Mouse (Mus musculus) kidney, postnatal 4 days (tissue): ENCODE measurements around the gene Rnf220.

ENCODE experiments used
- DNase-seq, 2 experiments: peaks; one replicate each; pipeline ENCODE4 v3.0.0; 2021; ENCODE audit warnings: mixed read lengths in 2 of 2

Rnf220 gene

DNA sequence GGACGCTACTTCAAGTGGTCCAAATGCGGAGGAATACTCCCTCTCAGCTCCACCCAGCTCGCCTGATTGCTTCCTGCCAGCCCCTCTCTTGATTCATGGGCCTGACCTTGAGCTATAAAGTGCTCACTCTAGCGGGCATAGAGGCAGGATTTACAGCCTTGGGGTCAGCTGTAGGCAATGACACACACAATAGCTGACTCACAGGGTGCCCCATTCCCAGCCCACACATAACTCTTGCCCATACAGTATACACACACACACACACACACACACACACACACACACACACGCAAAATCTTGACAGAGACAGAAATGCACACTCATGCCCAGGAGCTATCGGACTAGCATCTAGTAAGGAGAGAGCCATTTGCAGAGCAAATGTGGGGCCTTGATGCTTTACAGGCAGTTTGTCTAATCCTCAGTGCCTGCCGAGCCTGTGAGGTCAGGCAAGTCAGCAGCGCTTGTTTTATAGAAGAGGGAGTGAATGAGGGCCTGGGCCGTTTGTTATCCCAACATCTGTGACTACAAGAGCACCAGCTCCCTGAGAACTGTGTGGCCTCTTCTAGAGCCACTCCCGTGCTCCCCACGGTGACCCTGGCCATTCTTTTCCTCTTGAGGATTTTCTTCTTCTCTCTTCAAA is 165.9 kb downstream of the Rnf220 start:
- DNase-seq = peak; percentile 22 to 37

DNA sequence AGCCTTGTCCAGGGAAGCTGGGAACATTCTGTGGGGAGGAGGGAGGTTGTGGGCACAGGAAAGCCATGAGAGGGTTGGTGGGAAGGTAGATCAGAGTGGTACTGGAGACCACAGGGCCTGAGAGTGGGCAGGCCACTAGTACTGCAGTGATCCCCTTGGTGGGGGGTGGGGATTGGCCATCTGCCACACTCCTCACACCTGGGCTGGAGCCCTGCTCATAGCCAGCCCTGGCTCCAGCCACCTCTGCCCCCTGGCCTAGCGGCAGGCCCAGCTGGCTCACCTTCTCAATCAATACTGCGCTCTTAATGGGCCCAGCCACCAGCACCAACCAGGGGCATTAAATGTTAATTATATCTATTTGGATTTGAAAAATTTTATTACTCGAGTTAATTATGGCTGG is 166.7 kb downstream of the Rnf220 start:
- DNase-seq = no peak

DNA sequence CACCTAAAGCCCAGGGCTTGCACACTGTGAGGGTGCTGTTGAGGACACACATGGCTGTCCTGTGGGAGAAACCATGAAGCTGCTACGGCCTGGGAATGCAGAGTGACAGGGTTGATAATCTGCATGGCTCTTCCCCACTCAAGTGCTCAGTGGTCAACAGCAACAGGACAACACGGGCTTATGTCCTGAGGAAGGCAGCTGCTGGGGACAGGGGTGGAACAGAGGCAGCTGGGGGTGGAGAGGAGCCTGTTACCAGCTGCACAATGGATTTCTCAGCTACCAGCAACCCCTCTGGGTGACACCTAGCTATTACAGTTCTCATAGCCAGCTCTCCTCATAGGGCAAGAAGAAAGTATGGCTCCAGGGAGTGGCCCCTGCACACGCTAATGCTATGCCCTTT is 169.9 kb downstream of the Rnf220 start:
- no peak for DNase-seq

DNA sequence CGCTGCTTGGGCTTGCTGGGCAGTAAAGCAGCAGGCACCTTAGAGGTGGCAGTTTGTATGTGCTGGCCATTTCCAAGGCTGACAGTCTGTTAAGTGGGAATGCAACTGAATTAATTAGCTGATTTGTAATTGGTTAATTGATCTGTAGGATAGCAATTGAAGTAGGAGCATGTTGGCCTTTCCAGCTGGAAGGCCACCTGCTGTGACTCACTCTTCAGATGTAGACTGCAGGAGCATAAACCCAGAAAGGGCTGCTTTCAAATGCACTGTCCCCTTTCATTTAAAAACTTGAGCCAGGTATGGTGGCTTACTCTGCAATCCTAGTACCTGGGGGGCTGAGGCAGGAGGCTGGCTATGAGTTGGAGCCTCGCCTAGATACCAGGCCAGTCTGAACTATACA is 171.8 kb downstream of the Rnf220 start:
- DNase-seq = no peak

DNA sequence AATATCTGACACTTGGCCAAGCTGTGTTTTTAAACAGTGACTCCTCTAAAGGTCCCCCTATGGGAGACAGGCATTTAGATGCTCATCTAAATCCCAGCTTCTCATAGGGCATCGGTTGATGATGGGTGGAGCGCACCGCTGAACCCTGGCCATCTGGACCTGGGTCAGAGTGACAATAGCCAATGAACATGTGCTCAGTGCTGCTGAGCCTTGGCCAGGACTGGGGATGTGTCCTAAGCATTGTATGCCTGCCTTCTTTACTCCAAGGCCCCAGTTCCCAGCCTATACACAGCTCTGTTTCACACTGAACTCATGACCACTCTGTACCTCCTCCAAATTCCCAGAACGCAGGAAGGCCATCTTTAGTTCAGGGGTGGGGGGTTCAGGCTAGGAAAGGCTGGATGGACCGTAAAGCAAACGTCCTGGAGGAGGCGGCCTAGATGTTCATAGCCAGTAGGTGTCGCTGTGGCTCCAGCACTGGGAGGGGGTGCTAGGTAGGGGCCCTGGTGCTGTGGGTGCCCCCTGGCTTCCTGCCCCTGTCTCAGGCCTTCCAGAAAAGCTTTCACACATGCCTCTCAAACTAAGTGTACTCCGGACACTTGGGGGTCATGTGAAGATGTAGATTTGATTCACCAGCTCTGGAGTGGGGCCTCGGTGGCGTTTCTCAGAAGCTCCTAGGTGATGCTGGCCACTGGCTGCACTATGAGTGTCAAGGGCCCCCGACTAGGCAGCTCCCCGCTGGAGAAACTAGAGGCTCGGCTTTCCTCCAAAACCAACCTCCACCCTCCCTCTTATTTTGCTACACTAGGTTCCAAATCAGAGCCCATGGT is 173.1 kb downstream of the Rnf220 start:
- peak; percentile 80 to 81 for DNase-seq

DNA sequence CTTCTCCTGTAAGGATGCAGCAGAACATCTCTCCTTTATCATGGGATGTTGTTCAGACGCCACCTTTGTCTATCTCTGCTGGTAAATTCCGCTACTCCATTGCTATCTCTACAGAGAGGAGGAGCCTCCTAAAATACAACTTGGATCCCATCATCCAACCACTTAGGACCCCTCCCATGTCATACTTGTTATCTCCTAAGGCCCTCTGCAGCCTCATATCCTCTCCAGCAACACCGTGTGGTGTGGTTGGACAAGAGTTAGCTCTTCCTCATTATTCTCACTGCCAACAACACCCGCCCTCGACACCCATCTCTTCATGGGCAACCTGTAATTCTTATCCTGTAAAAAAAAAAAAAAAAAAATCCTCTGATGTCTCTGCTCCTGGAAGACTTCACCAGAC is 175.8 kb downstream of the Rnf220 start:
- DNase-seq = no peak

DNA sequence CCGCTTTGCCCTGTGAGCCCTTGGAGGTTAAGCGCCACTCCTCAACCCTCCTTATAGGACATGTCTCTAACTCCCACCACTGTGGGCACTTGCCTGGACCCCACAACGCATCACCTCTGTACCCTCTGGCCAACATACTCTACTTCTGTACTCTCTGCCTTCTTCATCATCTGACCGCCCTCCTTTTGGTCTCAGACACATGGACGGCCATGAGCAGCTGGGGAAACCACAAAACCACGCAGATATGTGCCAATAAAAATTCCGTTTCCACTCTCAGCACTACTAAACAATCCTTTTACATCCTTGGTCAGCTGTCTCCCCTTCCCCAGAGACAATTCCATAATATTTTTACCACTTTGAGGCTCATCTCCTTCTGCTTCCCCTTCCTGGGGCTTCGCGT is 178.3 kb downstream of the Rnf220 start:
- no peak for DNase-seq

DNA sequence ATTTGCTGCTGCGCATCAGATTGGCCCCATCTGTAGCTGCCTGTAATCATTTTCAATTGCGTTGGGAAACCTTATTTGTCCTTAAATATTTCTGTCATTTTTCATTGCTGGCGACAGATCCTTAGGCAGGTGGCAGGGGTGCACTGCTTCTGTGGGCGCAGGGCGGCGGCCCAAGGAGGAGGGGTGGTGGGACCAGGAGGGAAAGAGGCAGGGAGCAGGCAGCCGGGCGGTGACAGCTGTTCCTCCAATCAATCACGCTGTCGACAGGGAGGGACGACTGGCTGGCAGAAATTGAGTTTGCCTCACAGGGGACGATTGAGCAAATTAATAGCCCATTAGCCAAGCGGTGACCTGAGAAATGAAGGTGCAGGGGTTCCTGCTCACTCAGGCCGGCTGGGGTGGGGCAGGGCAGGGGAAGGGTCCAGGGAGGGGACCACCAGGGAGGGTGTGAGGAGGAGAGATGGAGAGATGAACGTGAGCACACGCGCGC is 179.1 kb downstream of the Rnf220 start:
- DNase-seq = peak in 1 of 2 experiments; percentile 34

DNA sequence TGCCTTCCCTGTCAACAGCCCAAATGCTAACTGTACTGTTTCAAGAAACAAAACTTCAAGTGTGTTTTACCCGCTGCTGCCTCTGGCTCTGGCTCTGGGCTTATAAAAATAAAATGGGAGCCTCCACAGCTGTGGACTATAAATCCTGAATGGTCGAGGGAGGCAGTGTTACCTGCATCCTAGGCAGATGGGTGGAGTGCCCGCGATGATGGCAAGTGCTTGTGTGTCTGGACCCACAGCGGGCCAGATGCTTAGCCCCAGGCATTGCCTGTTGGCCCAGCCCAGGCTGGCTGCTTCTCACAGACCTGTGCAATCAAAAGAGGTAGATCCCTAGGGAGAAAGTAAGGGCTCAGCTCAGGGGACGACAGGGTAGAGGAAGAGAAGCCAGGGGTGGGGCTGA is 180.1 kb downstream of the Rnf220 start:
- DNase-seq = no peak

DNA sequence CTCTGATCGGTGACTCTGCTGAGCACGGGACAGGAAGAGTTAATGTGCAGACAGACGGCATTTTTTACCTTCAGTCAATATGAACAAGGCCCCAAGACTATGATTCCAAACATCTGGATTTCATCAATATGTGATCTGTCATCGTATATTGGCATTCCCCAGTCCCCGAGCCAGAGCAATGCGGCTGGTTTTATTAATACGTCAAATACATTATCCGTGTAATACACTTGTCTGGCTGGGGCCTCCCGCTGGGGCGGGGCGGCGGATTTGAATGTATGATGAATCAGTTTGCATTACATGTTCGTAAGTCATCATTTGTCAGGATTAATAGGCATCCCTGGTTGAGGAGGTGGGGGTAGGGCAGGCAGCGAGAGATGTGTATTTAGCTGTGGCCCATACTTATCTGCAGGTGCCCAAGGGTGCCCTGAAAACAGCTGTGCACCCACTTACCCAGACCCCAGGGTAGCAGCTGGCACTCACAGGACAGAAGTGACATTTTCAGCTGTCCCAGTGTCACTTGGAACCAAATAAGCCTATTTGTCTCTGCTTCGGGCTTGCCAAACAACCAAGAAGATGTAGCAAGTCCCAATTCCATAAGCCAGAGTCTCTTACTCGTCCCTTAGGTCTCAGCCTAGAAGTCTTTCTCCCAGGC is 181.9 kb downstream of the Rnf220 start:
- no peak for DNase-seq

DNA sequence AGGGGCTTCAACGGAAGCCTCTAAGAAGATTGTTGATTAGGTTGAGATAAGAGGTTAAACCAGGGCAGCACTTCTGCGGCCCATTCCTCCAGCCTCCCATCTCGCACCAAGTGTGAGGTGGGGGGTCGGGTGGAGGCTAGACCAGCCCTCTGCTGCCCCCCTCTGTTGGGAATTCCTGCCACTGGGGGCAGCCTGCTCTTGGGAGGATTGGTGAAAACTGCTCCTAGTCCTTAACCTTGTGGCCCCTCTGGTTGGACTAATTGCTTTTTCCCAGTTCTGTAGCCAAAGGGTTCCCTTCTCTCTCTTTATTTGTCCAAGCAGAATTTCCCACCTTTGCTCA is 183.8 kb downstream of the Rnf220 start:
- DNase-seq = peak; percentile 60 to 72

DNA sequence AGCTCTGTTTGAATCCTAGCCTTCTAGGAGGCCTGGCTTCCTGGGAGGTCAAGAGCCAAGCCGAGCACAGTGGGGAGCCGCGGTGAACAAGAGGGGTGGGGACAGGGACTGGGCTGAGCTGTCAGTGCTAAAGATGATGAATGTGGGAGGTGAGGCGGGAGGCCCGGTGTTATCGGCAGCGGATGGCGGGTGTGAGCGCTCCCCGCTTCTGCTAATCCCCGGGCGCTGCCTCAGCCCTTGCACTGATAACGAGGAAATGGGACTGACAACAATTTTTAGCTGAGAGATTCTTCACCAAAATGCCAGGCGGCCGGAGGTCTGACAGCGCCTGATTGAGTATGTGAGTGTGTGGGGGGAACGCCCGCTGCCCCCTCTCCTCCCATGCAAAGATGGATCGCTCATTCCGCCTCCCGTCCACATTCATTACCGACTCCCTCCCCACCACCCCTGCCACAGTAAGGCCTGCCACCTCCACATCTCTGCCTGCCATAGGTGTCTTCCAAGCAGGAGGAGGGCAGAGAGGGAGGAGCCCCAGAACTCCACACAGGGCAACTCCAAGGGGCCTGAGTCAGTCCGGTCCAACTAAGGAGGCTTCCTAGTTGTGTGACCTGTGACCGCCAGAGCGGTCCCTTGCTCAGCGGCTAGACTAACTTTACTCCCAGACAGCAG is 184.3 kb downstream of the Rnf220 start:
- DNase-seq = no peak

DNA sequence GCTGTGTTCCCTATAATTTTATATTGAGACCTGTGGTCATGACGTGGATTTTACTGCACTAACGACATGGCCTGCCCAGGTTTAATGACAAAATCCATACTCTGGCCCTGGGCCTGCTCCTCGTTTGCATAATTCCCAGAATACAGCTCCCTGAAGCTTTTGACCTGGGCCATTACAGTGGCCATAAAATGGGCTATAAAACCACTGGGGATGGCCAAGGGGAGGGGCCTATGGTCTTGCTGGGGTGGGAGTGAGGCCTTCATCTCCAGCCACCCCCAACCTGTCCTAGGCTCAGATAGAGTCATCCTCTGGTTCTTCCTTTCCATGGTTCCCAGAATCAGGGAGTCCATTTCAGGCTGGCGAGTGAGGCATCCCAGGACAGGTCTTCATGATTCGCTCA is 185.0 kb downstream of the Rnf220 start:
- no peak for DNase-seq

DNA sequence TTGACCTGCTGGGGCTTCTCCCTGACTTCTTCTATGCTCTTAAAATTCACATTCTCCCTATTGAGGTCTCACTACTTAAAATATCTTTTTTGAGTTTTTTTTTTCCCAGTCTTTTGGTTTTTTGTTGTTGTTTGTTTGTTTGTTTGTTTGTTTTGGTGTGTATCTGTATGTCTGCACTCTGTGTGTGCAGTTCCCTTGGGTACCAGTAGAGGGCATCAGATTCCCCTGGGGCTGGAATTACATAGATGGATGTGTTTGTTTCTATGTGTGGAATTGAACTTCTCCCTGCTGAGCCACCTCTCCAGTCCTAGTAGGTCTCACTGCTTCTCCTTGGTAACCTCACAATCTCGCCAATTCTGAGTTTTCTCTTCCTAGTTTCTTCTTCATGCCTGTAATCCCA is 187.4 kb downstream of the Rnf220 start:
- DNase-seq = no peak

DNA sequence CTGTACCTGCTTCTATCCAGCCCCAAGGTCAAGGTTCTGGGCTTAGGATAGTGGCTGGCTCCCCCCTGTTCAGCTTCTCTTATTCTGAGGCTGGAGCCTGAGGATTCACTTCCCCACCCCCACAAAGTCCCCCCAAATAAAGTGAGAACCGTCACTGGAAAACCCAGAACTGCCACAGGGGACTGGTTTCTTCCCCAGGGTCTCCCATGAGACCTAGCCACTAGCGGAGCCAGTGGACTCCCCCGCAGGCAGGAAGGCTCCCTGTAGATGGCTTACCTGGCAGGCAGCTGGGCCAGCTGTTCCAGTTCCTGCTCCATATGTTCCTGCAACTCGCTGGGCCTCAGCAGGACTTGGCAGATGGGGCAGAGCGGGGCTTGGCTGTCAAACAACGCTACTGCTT is 189.6 kb downstream of the Rnf220 start:
- DNase-seq = no peak

DNA sequence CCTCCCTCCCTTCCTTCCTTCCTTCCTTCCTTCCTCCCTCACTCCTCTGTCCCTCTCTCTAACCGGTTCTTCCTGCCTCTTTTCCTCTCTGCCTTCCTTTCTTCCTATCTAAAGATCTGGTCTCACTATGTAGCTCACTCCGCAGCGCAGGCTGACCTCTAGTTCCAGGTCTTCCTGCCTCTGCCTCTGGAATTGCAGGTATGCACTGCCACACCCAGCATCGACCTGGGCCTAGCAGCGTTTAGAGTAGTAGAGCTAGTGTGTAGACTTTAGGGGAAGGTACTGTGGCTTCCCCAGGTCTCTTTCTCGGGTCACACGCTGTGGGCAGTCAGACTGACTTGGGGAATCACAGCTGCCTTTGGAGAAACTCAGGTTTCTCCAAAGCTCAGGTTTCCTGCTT is 191.4 kb downstream of the Rnf220 start:
- no peak for DNase-seq

DNA sequence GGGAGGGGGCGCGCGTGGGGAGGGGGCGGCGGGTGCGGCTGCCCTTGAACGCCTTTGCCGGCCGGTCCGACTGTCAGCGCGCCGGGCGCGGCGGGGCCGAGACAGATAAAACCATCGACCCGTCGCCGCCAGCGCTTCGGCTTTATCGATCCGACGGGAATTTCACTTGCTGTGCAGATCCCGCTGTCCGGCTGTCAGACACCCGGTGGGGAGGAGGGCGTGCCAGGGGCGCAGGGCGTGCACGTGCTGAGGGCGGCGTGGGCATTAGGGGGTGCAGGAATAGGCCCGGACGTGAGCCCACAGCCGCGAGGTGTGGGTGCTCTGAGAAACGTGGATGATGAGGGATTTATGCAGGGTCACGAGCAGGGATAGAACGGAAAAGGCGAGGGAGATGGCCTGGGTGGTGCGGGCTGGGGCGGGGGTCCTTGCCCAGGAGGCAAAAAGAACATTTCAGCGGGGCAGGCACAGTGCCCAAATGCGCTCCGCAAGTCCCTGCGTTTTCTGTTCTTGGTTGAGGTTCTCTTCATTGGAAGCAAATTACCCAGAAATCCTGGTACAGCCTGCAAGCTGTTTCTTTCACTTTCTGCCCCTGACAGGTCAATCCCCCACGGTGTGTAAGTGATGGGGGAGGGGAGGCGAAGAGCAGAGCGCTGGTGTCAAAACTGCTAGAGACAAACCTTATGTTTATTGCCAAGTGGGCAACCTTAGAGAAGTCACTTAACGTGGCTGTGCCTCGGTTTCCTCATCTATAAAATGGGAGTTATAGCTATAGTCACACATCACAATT is 192.4 kb downstream of the Rnf220 start:
- DNase-seq = no peak

DNA sequence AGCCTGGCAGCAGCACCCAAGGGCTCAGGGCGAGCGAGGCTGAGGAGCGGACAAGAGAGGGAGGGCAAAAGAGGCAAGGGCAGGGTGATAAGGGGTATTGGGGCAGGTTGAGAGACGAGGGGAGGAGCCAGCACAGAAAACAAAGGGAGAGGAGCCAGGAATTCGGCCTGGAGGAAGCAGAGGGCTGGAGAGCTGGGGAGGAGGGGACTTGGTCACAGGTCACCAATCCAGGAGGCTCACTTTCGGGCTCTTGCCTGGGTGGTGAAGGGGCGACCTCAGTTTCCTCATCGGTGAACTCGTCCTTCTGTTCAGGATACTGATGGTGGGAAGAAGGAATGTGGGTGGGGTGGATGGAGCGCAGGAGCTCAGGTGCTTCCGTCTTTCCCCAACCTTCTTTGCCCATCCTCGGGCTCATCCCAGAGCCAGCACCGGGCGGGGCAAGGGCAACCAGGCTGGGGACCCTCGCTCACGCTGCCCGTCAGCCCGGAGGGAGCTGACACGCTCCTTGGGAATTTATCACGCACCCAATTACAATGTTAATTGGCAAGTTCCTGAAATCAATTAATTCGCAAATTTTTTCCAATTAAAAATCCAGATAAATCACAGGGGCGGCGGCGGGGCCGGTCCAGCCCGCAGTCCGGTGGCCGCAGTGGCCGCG is 193.1 kb downstream of the Rnf220 start:
- DNase-seq = no peak

DNA sequence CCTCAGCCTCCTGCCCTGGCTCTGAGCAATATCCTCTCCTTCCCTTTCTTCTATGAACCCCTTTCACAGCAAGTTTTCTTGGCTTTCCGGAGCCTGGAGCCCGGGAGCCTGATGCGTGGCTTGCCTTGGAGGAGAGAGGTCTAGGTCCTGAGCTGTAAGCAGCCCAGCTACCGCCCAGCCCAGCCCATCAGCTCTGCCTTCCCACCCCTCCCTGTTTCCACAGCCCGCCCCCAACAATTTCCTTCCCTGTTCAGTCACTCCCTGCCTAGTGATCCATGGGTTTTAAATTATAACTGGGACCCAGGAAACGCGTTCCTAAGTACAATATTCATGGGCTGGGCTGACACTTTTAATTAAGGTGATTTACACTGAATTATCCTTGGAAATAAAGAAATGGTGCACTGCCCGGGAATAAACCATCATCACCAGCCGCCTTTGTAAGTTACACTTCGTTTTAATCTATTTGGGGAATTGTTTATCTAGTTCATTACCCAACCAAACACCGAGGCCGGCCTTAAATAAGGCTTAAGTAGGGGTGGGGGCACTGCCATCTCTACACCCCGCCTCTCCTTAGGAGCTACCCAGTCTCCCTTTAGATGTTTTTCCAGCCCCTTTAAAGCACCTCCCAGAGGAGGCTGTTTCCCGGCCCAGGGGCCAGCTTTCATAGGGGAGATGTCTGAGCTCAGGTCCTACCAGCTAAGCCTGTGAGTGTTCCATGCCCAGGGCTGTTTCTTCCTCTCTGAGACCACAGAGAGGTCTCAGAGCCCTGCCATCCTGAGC is 194.6 kb downstream of the Rnf220 start:
- DNase-seq = peak in 1 of 2 experiments; percentile 54

DNA sequence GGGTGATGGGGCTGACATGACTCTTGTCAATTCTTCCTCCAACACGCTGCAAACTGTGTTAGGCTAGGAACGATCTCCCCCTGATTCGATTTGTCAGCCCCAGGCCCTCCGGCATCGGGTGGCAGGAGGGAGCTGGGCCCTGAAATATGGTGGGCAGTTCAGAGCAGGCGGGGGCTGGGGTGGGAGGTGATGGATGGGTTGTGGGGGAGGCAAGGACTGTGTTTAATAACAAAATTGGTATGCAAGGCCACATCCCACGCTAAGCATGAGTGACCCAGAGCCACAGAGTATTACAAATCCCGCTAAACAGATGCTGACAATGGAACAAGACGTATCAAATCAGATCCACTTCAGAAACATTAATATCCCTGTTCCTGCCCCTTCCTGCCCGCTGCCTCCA is 196.9 kb downstream of the Rnf220 start:
- peak in 1 of 2 experiments; percentile 59 for DNase-seq

DNA sequence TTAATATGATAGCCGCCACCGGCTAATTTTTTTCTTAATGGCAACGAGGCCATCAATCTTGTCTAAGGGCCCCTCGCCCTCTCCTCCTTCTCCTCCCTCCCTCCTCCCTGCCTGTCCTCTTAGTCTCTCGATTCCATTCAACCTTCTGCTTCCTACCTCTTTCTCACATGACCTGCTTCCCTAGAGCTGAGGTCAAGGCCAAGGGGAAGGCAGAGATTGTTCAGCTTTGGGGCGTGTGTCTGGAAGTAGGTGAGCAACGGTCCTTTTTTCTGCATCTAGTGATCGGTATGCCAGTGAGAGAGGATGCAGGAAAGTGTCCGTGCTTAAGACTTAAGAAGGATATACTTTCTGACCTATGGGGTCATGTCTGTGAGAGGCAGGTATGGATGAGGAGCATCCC is 199.0 kb downstream of the Rnf220 start:
- no peak for DNase-seq
